Mouse (Mus musculus): ENCODE data around the gene Itpr2. TPM values are rescaled to one million over a fixed set of nuclear protein-coding genes. Genes with fewer than 3 reads are reported as not detected.

Gene Itpr2
- polyA plus RNA-seq, 1 experiment from 2014 or later: 7.5 TPM

GRCm38 (mm10) chr6:146500206-146500605 lies 1.8 kb downstream of the Itpr2 start:
- H3K27ac ChIP-seq (ENCODE audit: low read length): no peak overlapping the region
- ATAC-seq (ENCODE audit: low read depth): no peak
- no peaks in the 10 kb centered on the region; the same call in none of the 2 replicates for H3K4me1 ChIP-seq (ENCODE audit: control insufficient read depth, low read depth, low read length)
- H3K9ac ChIP-seq (ENCODE audit: low read depth, low read length): no peak overlapping the region
- no peaks in the 10 kb centered on the region for H3K36me3 ChIP-seq (ENCODE audit: control insufficient read depth, insufficient read depth)
- no peak overlapping the region for H3K4me3 ChIP-seq (ENCODE audit: low read depth, low read length)
- H3K27me3 ChIP-seq (ENCODE audit: control insufficient read depth, insufficient read depth, low read depth, low read length): peaks cover 25% of the 10 kb centered on the region
- 55% methylated on average over 6 of the region's 6 CpGs for WGBS (ENCODE audit: insufficient replicate concordance)
- H3K4me2 ChIP-seq (ENCODE audit: low read depth, low read length): no peak overlapping the region
- no peaks in the 10 kb centered on the region for H3K9me3 ChIP-seq (replicated peaks; ENCODE audit: control insufficient read depth, low read length)

GRCm38 (mm10) chr6:146499566-146499965 lies 2.5 kb downstream of the Itpr2 start:
- no peaks in the 10 kb centered on the region for H3K36me3 ChIP-seq (ENCODE audit: control insufficient read depth, insufficient read depth)
- 68% methylated on average over 4 of the region's 4 CpGs for WGBS (ENCODE audit: insufficient replicate concordance)
- ATAC-seq (ENCODE audit: low read depth): no peak
- H3K9ac ChIP-seq (ENCODE audit: low read depth, low read length): no peak overlapping the region
- peaks cover 25% of the 10 kb centered on the region for H3K27me3 ChIP-seq (ENCODE audit: control insufficient read depth, insufficient read depth, low read depth, low read length)
- no peaks in the 10 kb centered on the region; the same call in none of the 2 replicates for H3K4me1 ChIP-seq (ENCODE audit: control insufficient read depth, low read depth, low read length)
- H3K9me3 ChIP-seq (replicated peaks; ENCODE audit: control insufficient read depth, low read length): no peaks in the 10 kb centered on the region
- H3K4me3 ChIP-seq (ENCODE audit: low read depth, low read length): no peak overlapping the region
- no peak overlapping the region for H3K4me2 ChIP-seq (ENCODE audit: low read depth, low read length)
- no peak overlapping the region for H3K27ac ChIP-seq (ENCODE audit: low read length)

GRCm38 (mm10) chr6:146498416-146498815 lies 3.6 kb downstream of the Itpr2 start:
- no peak overlapping the region for H3K4me2 ChIP-seq (ENCODE audit: low read depth, low read length)
- H3K27me3 ChIP-seq (ENCODE audit: control insufficient read depth, insufficient read depth, low read depth, low read length): peaks cover 20% of the 10 kb centered on the region
- H3K4me1 ChIP-seq (ENCODE audit: control insufficient read depth, low read depth, low read length): no peaks in the 10 kb centered on the region; the same call in none of the 2 replicates
- no peak overlapping the region for H3K9ac ChIP-seq (ENCODE audit: low read depth, low read length)
- H3K4me3 ChIP-seq (ENCODE audit: low read depth, low read length): no peak overlapping the region
- no peak for ATAC-seq (ENCODE audit: low read depth)
- no peak overlapping the region for H3K27ac ChIP-seq (ENCODE audit: low read length)
- H3K9me3 ChIP-seq (replicated peaks; ENCODE audit: control insufficient read depth, low read length): no peaks in the 10 kb centered on the region
- WGBS (ENCODE audit: insufficient replicate concordance): 63% methylated on average over 3 of the region's 3 CpGs
- H3K36me3 ChIP-seq (ENCODE audit: control insufficient read depth, insufficient read depth): no peaks in the 10 kb centered on the region

DNA sequence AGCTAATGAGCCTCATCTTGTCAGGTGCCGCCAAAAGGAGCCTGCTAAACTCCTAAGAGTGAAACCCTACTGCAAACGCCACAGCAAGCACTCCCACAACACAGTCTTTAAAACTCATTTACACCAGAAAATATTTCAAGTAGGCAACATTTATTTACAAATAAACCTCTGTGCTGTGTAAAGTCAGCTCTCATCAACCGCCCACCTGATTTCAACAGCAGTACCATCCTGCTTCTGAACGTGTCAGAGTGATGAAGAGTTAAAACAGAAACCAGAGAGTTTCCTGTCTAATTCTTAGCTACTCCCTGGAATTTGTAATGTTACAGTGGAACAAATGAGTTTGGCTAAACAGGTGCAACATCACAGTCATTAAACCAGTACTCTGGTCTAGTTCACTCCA lies 4.2 kb downstream of the Itpr2 start:
- no peaks in the 10 kb centered on the region for H3K36me3 ChIP-seq (ENCODE audit: control insufficient read depth, insufficient read depth)
- H3K4me2 ChIP-seq (ENCODE audit: low read depth, low read length): no peak overlapping the region
- H3K4me1 ChIP-seq (ENCODE audit: control insufficient read depth, low read depth, low read length): no peaks in the 10 kb centered on the region; the same call in none of the 2 replicates
- H3K4me3 ChIP-seq (ENCODE audit: low read depth, low read length): no peak overlapping the region
- H3K27ac ChIP-seq (ENCODE audit: low read length): no peak overlapping the region
- 52% methylated on average over 4 of the region's 4 CpGs for WGBS (ENCODE audit: insufficient replicate concordance)
- ATAC-seq (ENCODE audit: low read depth): no peak
- peaks cover 15% of the 10 kb centered on the region for H3K27me3 ChIP-seq (ENCODE audit: control insufficient read depth, insufficient read depth, low read depth, low read length)
- H3K9ac ChIP-seq (ENCODE audit: low read depth, low read length): no peak overlapping the region
- H3K9me3 ChIP-seq (replicated peaks; ENCODE audit: control insufficient read depth, low read length): no peaks in the 10 kb centered on the region

GRCm38 (mm10) chr6:146497435-146497834 lies 4.6 kb downstream of the Itpr2 start:
- no peaks in the 10 kb centered on the region for H3K9me3 ChIP-seq (replicated peaks; ENCODE audit: control insufficient read depth, low read length)
- 58% methylated on average over 3 of the region's 3 CpGs for WGBS (ENCODE audit: insufficient replicate concordance)
- peaks cover 12% of the 10 kb centered on the region for H3K27me3 ChIP-seq (ENCODE audit: control insufficient read depth, insufficient read depth, low read depth, low read length)
- ATAC-seq (ENCODE audit: low read depth): no peak
- no peaks in the 10 kb centered on the region; the same call in 1 of the 2 replicates for H3K4me1 ChIP-seq (ENCODE audit: control insufficient read depth, low read depth, low read length)
- H3K36me3 ChIP-seq (ENCODE audit: control insufficient read depth, insufficient read depth): no peaks in the 10 kb centered on the region
- no peak overlapping the region for H3K4me2 ChIP-seq (ENCODE audit: low read depth, low read length)
- H3K9ac ChIP-seq (ENCODE audit: low read depth, low read length): no peak overlapping the region
- no peak overlapping the region for H3K4me3 ChIP-seq (ENCODE audit: low read depth, low read length)
- no peak overlapping the region for H3K27ac ChIP-seq (ENCODE audit: low read length)

- no peaks in the 10 kb centered on the region for H3K36me3 ChIP-seq (ENCODE audit: control insufficient read depth, insufficient read depth)
- no peaks in the 10 kb centered on the region for H3K9me3 ChIP-seq (replicated peaks; ENCODE audit: control insufficient read depth, low read length)
- H3K4me3 ChIP-seq (ENCODE audit: low read depth, low read length): no peak overlapping the region
- H3K9ac ChIP-seq (ENCODE audit: low read depth, low read length): no peak overlapping the region
- ATAC-seq (ENCODE audit: low read depth): 0 out of 2 replicates have a peak, but pooled peaks have one; percentile 19
- H3K4me2 ChIP-seq (ENCODE audit: low read depth, low read length): no peak overlapping the region
- 50% methylated on average over 2 of the region's 2 CpGs for WGBS (ENCODE audit: insufficient replicate concordance)
- H3K27ac ChIP-seq (ENCODE audit: low read length): no peak overlapping the region
- H3K4me1 ChIP-seq (ENCODE audit: control insufficient read depth, low read depth, low read length): no peaks in the 10 kb centered on the region
- H3K27me3 ChIP-seq (ENCODE audit: control insufficient read depth, insufficient read depth, low read depth, low read length): no peaks in the 10 kb centered on the region
Observed at GRCm38 (mm10) chr6:146491680-146492079, 10.3 kb downstream of the Itpr2 start.

DNA sequence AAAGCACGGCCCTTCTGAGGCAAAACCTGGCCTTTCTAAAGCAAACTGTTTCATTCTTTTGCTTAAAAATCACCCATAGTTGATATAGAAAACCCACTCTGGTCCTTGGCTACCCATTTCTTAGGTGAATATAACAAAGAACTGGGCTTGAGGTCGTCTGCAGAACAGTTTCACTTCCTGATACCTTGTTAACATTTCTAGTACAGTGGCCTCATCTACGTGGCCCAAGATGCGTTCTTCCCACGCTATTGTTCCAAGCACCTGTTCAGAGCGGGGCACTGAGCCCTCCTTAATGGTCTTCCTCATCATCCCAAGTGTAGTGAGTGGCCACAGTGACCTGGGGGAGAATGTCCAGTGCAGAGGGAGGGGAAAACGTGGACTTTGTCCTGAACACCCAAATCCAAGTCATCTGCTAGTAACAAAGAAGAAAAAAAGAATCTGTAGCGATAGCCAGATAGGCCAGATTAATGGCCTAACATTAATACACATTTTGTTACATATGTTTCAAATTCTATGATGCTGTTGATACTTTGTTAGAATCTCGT lies 11.5 kb downstream of the Itpr2 start:
- Histone ChIP-seq H3K27ac (ENCODE audit: low read length) (no peak overlapping the region), H3K9ac (ENCODE audit: low read depth, low read length) (no peak overlapping the region), H3K9me3 (replicated peaks; ENCODE audit: control insufficient read depth, low read length) (no peaks in the 10 kb centered on the region), H3K4me3 (ENCODE audit: low read depth, low read length) (no peak overlapping the region), H3K4me1 (ENCODE audit: control insufficient read depth, low read depth, low read length) (no peaks in the 10 kb centered on the region), H3K27me3 (ENCODE audit: control insufficient read depth, insufficient read depth, low read depth, low read length) (no peaks in the 10 kb centered on the region), H3K36me3 (ENCODE audit: control insufficient read depth, insufficient read depth) (no peaks in the 10 kb centered on the region), H3K4me2 (ENCODE audit: low read depth, low read length) (no peak overlapping the region)
- no peak for ATAC-seq (ENCODE audit: low read depth)
- WGBS (ENCODE audit: insufficient replicate concordance): 61% methylated on average over 9 of the region's 9 CpGs

GRCm38 (mm10) chr6:146489841-146490240 lies 12.2 kb downstream of the Itpr2 start:
- WGBS (ENCODE audit: insufficient replicate concordance): 63% methylated on average over 6 of the region's 6 CpGs
- ATAC-seq (ENCODE audit: low read depth): no peak

DNA sequence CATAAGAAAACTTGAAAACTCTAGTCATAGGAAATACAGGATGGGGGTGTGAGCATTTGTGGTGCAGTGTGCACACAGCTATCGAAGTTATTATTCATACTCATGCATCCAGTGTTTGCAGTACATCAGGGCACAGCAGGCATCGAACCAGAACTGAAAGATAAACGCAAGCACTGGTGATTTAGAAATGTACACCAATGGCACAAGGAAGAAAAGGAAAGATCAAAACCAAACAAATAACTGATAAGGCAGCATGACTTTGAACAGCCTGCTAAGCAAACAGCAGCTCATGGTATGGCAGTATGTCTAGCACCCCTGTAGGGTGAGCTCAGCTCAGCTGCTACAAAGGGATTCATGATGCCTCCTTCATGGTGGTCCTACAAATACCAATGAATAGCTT lies 13.3 kb downstream of the Itpr2 start:
- H3K36me3 ChIP-seq (ENCODE audit: control insufficient read depth, insufficient read depth): no peaks in the 10 kb centered on the region
- 40% methylated on average over 3 of the region's 3 CpGs for WGBS (ENCODE audit: insufficient replicate concordance)
- peak; percentile 33; the same call in 1 of the 2 replicates for ATAC-seq (ENCODE audit: low read depth)

More at GRCm38 (mm10) chr6:146489841-146490240, 12.2 kb downstream of the Itpr2 start:
- H3K36me3 ChIP-seq (ENCODE audit: control insufficient read depth, insufficient read depth): no peaks in the 10 kb centered on the region
- H3K4me1 ChIP-seq (ENCODE audit: control insufficient read depth, low read depth, low read length): no peaks in the 10 kb centered on the region
- no peak overlapping the region for H3K9ac ChIP-seq (ENCODE audit: low read depth, low read length)
- no peak overlapping the region for H3K27ac ChIP-seq (ENCODE audit: low read length)
- no peak overlapping the region for H3K4me2 ChIP-seq (ENCODE audit: low read depth, low read length)
- H3K4me3 ChIP-seq (ENCODE audit: low read depth, low read length): no peak overlapping the region
- H3K9me3 ChIP-seq (replicated peaks; ENCODE audit: control insufficient read depth, low read length): no peaks in the 10 kb centered on the region
- H3K27me3 ChIP-seq (ENCODE audit: control insufficient read depth, insufficient read depth, low read depth, low read length): no peaks in the 10 kb centered on the region

More for the DNA sequence above, 13.3 kb downstream of the Itpr2 start:
- Histone ChIP-seq H3K9me3 (replicated peaks; ENCODE audit: control insufficient read depth, low read length) (no peaks in the 10 kb centered on the region), H3K9ac (ENCODE audit: low read depth, low read length) (no peak overlapping the region), H3K4me2 (ENCODE audit: low read depth, low read length) (no peak overlapping the region), H3K27ac (ENCODE audit: low read length) (no peak overlapping the region), H3K27me3 (ENCODE audit: control insufficient read depth, insufficient read depth, low read depth, low read length) (no peaks in the 10 kb centered on the region), H3K4me3 (ENCODE audit: low read depth, low read length) (no peak overlapping the region), H3K4me1 (ENCODE audit: control insufficient read depth, low read depth, low read length) (no peaks in the 10 kb centered on the region)
